23 mouse cellular contexts compared by ENCODE assay signal in the genomic region with DNA sequence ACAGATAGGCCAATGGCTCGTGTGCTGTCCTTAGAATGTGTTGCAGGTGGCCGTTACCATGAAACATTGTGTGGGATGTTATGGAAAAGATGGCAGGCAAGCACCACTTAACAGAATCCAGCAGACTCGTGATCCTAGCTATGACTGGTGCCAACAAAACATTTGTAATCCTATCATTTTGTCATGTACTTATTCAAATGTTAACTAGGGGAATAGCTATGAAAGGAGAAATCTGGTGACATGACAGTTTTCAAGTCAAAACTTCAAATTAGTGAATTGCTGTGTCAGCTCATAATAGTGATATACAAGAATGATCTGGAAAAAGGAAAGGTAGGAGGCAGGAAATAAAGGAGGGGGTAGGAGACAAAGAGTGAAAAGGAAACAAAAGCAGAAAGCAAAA.
"Had no signal": no experiment of that assay in that cellular context is flagged by ENCODE, and none has a peak within 500 bp of the region (broad histone marks: within the 10 kb centered on the region; RNA-seq: fewer than 3 reads in every experiment).

No protein-coding gene starts in this region.

- H3K27me3 ChIP-seq: kidney, embryonic 15.5 days; limb, embryonic 13.5 days; liver, embryonic 12.5 days; liver, embryonic 15.5 days; lung, embryonic 15.5 days; megakaryocyte, embryonic 14.5 days; midbrain, embryonic 13.5 days; neural tube, embryonic 13.5 days had no signal

- H3K36me3 ChIP-seq: kidney, embryonic 15.5 days; limb, embryonic 10.5 days; limb, embryonic 13.5 days; liver, embryonic 12.5 days; liver, embryonic 15.5 days; lung, embryonic 15.5 days; midbrain, embryonic 10.5 days; midbrain, embryonic 13.5 days; neural tube, embryonic 13.5 days had no signal

- H3K4me2 ChIP-seq: kidney, embryonic 15.5 days; limb, embryonic 13.5 days; liver, embryonic 12.5 days; liver, embryonic 15.5 days; lung, embryonic 15.5 days; midbrain, embryonic 13.5 days; neural tube, embryonic 13.5 days had no signal

- H3K9ac ChIP-seq: kidney, embryonic 15.5 days; limb, embryonic 13.5 days; liver, embryonic 12.5 days; liver, embryonic 15.5 days; lung, embryonic 15.5 days; midbrain, embryonic 13.5 days; neural tube, embryonic 13.5 days had no signal

- ATAC-seq: liver, embryonic 12.5 days; midbrain, embryonic 13.5 days; midbrain, embryonic 16.5 days had no signal

- H3K4me1 ChIP-seq: kidney, embryonic 15.5 days; limb, embryonic 10.5 days; limb, embryonic 13.5 days; liver, embryonic 12.5 days; liver, embryonic 15.5 days; lung, embryonic 15.5 days; megakaryocyte, embryonic 14.5 days; midbrain, embryonic 10.5 days; midbrain, embryonic 13.5 days; neural tube, embryonic 13.5 days had no signal

- H3K9me3 ChIP-seq: kidney, embryonic 15.5 days; limb, embryonic 10.5 days; limb, embryonic 13.5 days; liver, embryonic 12.5 days; liver, embryonic 15.5 days; lung, embryonic 15.5 days; megakaryocyte, embryonic 14.5 days; midbrain, embryonic 10.5 days; midbrain, embryonic 13.5 days; neural tube, embryonic 13.5 days had no signal

- DNase-seq: kidney, adult 8-10 months; kidney, postnatal 10 days; kidney, postnatal 36 days; liver; lung, adult 18-20 months; lung, postnatal 10 days; lung, postnatal 36 days; retina, postnatal 1 day; right cerebral cortex, postnatal 25 days; thymus, adult 18-20 months; thymus, postnatal 4 days had no signal

- H3K27ac ChIP-seq: kidney, embryonic 15.5 days; limb, embryonic 10.5 days; limb, embryonic 13.5 days; liver, embryonic 12.5 days; liver, embryonic 15.5 days; lung, embryonic 15.5 days; midbrain, embryonic 10.5 days; midbrain, embryonic 13.5 days; neural tube, embryonic 13.5 days had no signal

- H3K4me3 ChIP-seq: kidney, embryonic 15.5 days; limb, embryonic 10.5 days; limb, embryonic 13.5 days; liver, embryonic 12.5 days; liver, embryonic 15.5 days; lung, embryonic 15.5 days; megakaryocyte, embryonic 14.5 days; midbrain, embryonic 10.5 days; midbrain, embryonic 13.5 days; myocyte; neural tube, embryonic 13.5 days had no signal
